ENCODE assay signal across 11 mouse cellular contexts in the genomic region with DNA sequence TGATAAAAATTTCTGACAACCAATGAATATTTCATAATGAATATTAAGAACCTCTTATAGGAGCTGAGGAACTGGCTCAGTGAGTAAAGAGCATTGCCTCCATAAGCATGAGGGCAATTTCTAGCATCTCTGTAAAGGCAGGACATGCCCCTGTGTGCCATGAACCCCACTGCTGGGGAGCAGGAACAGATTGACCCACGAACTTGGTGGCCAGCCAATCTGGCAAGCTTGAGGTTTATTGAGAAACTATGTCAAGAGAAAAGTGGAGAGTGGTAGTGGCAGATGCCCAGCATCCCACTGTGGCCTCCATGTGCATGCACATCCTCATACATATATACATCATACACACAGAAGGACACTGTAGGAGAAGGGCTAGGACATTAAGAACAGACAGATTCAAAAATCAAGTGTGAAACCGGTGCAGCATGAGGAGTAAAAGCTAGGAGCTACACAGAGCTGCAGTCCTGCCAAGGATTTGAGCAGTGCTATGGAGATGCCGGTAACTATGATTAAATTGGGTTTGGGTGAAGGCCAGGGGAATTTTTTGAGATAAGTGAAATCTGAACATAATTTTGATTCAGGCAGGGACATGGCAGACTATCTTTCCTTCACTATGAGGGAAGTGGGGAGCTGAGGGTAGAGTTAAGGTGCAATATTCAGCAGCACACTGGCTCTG.
A peak's percentile ranks its signal among the peaks of the same experiment; 100 is the strongest.
DNase-seq lines count a peak whose midpoint lies in the region; ATAC-seq lines count a peak whose summit lies in the region.
"Had no signal": no experiment of that assay in that cellular context is flagged by ENCODE, and none has a peak within 500 bp of the region (broad histone marks: within the 10 kb centered on the region; RNA-seq: fewer than 3 reads in every experiment).

No protein-coding gene starts in this region.

- DNase-seq in intestine, embryonic 14.5 days (ENCODE audit: low spot score), result peak; percentile 38
- DNase-seq in ovary, postnatal 36 days (ENCODE audit: low spot score), result peak; percentile 44
- no peak for DNase-seq in ovary, postnatal 10 days (ENCODE audit: low spot score)
- DNase-seq in cerebellum, adult 11-12 months, result peak; percentile 58
- peak; percentile 37 for DNase-seq in heart, postnatal 4 days
- no peak for DNase-seq in urinary bladder, postnatal 25 days (ENCODE audit: low spot score)
- no peak for DNase-seq in kidney, adult 9 months
- DNase-seq: gastrocnemius, postnatal 36 days; kidney, postnatal 10 days had no signal

- no peak overlapping the region for H3K4me2 ChIP-seq in intestine, embryonic 14.5 days (ENCODE audit: low read length)
- H3K4me2 ChIP-seq in intestine, embryonic 15.5 days (replicated peaks), result no peak overlapping the region
- H3K4me2 ChIP-seq: lung, embryonic 15.5 days had no signal

- no peak overlapping the region for H3K9ac ChIP-seq in intestine, embryonic 14.5 days (ENCODE audit: low read length)
- H3K9ac ChIP-seq in intestine, embryonic 15.5 days, result no peak overlapping the region
- H3K9ac ChIP-seq: lung, embryonic 15.5 days had no signal

- no peaks in the 10 kb centered on the region for H3K27me3 ChIP-seq in intestine, embryonic 14.5 days (replicated peaks; ENCODE audit: control insufficient read depth, insufficient read depth, low read length)
- no peaks in the 10 kb centered on the region for H3K27me3 ChIP-seq in intestine, embryonic 15.5 days (replicated peaks)
- H3K27me3 ChIP-seq: lung, embryonic 15.5 days had no signal

- H3K9me3 ChIP-seq in intestine, embryonic 14.5 days (ENCODE audit: control insufficient read depth, low read length), result no peaks in the 10 kb centered on the region
- H3K9me3 ChIP-seq in intestine, embryonic 15.5 days, result no peaks in the 10 kb centered on the region
- H3K9me3 ChIP-seq: lung, embryonic 15.5 days had no signal

- WGBS in intestine, embryonic 14.5 days, result 84% methylated on average over 3 of the region's 3 CpGs
- 78% methylated on average over 3 of the region's 3 CpGs for WGBS in intestine, embryonic 15.5 days

- H3K36me3 ChIP-seq in intestine, embryonic 14.5 days (ENCODE audit: control insufficient read depth, insufficient read depth, low read length), result peaks cover 14% of the 10 kb centered on the region
- H3K36me3 ChIP-seq in intestine, embryonic 15.5 days, result no peaks in the 10 kb centered on the region; the same call in 1 of the 2 replicates
- H3K36me3 ChIP-seq: lung, embryonic 15.5 days had no signal

- no peak for ATAC-seq in intestine, embryonic 14.5 days (replicated peaks; ENCODE audit: low FRiP score, low TSS enrichment, low read depth)
- no peak for ATAC-seq in intestine, embryonic 15.5 days

- no peak overlapping the region for H3K27ac ChIP-seq in intestine, embryonic 14.5 days (ENCODE audit: low read depth)
- no peak overlapping the region for H3K27ac ChIP-seq in intestine, embryonic 15.5 days
- H3K27ac ChIP-seq: lung, embryonic 15.5 days had no signal

- H3K4me1 ChIP-seq in intestine, embryonic 14.5 days (replicated peaks; ENCODE audit: control insufficient read depth, insufficient read depth, low read length), result no peaks in the 10 kb centered on the region
- no peaks in the 10 kb centered on the region for H3K4me1 ChIP-seq in intestine, embryonic 15.5 days (replicated peaks)

- H3K4me3 ChIP-seq in intestine, embryonic 14.5 days (ENCODE audit: low read depth, low read length), result no peak overlapping the region
- H3K4me3 ChIP-seq in intestine, embryonic 15.5 days (replicated peaks), result no peak overlapping the region
- H3K4me3 ChIP-seq: lung, embryonic 15.5 days had no signal

Comparison
In these comparisons a context has a peak if more than half of its experiments do, and no peak if none do; other contexts are left out.
1. DNase-seq: peak in intestine, embryonic 14.5 days (single experiment), ovary, postnatal 36 days (single experiment), cerebellum, adult 11-12 months (single experiment) and heart, postnatal 4 days (single experiment); none in ovary, postnatal 10 days (single experiment), urinary bladder, postnatal 25 days (single experiment) and kidney, adult 9 months (single experiment).